9 mouse cellular contexts compared by ENCODE assay signal in the genomic region with DNA sequence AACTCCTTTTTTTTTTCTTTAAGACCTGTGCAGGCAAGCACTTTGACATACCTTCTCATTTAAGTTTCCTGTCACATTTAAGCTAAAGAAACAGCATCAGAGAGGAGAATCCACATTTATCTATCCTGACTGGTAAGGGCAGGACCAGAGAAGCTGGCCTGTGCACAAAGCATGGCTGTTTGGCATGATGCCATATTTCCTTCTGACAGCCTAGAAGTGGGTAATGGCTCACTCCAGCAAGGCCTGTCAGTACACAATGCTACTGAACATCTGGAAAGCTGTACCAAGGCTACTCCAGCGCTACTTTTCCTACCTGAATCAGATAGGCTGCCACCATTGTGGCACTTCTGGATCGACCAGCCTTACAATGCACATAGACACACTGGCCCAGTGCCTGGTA. TPM values are rescaled to one million over a fixed set of nuclear protein-coding genes. Genes with fewer than 3 reads are reported as not detected.
A peak's percentile ranks its signal among the peaks of the same experiment; 100 is the strongest.
DNase-seq lines count a peak whose midpoint lies in the region; ATAC-seq lines count a peak whose summit lies in the region.
"Had no signal": no experiment of that assay in that cellular context is flagged by ENCODE, and none has a peak within 500 bp of the region (broad histone marks: within the 10 kb centered on the region; RNA-seq: fewer than 3 reads in every experiment).

No protein-coding gene starts in this region.

- no peaks in the 10 kb centered on the region for H3K27me3 ChIP-seq in forebrain, embryonic 13.5 days
- no peaks in the 10 kb centered on the region for H3K27me3 ChIP-seq in forebrain, embryonic 11.5 days (ENCODE audit: control insufficient read depth, insufficient read depth, low read length)

- H3K4me2 ChIP-seq in forebrain, embryonic 13.5 days = no peak overlapping the region
- H3K4me2 ChIP-seq in forebrain, embryonic 11.5 days (ENCODE audit: low read depth, low read length, severe bottlenecking) = no peak overlapping the region

- peak overlapping the region; percentile 46; the same call in 1 of the 2 replicates for H3K27ac ChIP-seq in forebrain, embryonic 13.5 days
- H3K27ac ChIP-seq in forebrain, embryonic 11.5 days (ENCODE audit: low read depth, low read length) = no peak overlapping the region

- DNase-seq in forebrain, embryonic 11.5 days (ENCODE audit: low spot score) = no peak
- DNase-seq in left cerebral cortex, postnatal 4 days = peak; percentile 24
- no peak for DNase-seq in left cerebral cortex, postnatal 14 days (ENCODE audit: low spot score in 2 of 2)
- peak; percentile 44 for DNase-seq in adrenal gland, adult 8-10 months
- DNase-seq in kidney, postnatal 14 days = peak; percentile 69
- no peak for DNase-seq in thymus, postnatal 0 days (ENCODE audit: low spot score)
- DNase-seq in testis, postnatal 10 days (ENCODE audit: low spot score) = no peak
- DNase-seq: right cerebral cortex, postnatal 14 days had no signal

- no peak overlapping the region for H3K9ac ChIP-seq in forebrain, embryonic 13.5 days
- no peak overlapping the region for H3K9ac ChIP-seq in forebrain, embryonic 11.5 days (ENCODE audit: low read length)

- no peak overlapping the region for H3K4me3 ChIP-seq in forebrain, embryonic 13.5 days
- H3K4me3 ChIP-seq in forebrain, embryonic 11.5 days (ENCODE audit: low read depth, low read length) = no peak overlapping the region

- H3K36me3 ChIP-seq in forebrain, embryonic 13.5 days (ENCODE audit: poor library complexity, severe bottlenecking) = peaks cover 51% of the 10 kb centered on the region
- H3K36me3 ChIP-seq in forebrain, embryonic 11.5 days (ENCODE audit: control insufficient read depth, insufficient read depth, low read length) = no peaks in the 10 kb centered on the region; the same call in 1 of the 2 replicates

- no peaks in the 10 kb centered on the region for H3K9me3 ChIP-seq in forebrain, embryonic 13.5 days (replicated peaks)
- no peaks in the 10 kb centered on the region for H3K9me3 ChIP-seq in forebrain, embryonic 11.5 days (ENCODE audit: control insufficient read depth, low read length)

- WGBS in forebrain, embryonic 13.5 days = 80% methylated on average over 2 of the region's 2 CpGs
- WGBS in forebrain, embryonic 11.5 days = 87% methylated on average over 2 of the region's 2 CpGs

- ATAC-seq in forebrain, embryonic 13.5 days = no peak
- no peak for ATAC-seq in forebrain, embryonic 11.5 days (replicated peaks; ENCODE audit: low FRiP score)

- intact Hi-C loops in left cerebral cortex, postnatal 4 days (cut with DNase I) = no loop called here
- intact Hi-C loops in left cerebral cortex, postnatal 14 days (cut with DNase I) = no loop called here

- peaks cover 38% of the 10 kb centered on the region for H3K4me1 ChIP-seq in forebrain, embryonic 13.5 days
- peaks cover 2% of the 10 kb centered on the region; the same call in 1 of the 2 replicates for H3K4me1 ChIP-seq in forebrain, embryonic 11.5 days (replicated peaks; ENCODE audit: control insufficient read depth, insufficient read depth, low read length)

RNA-seq across cellular contexts. Expression of gene Ndufs3, which starts 9.0 kb away (rescaled TPM):
- polyA plus RNA-seq in forebrain, embryonic 13.5 days (2015; fragmentation: Nextera tagmentation; extraction: Ambion mirVana) = 219 and 222 TPM in 2 replicates
- 190 and 204 TPM in 2 replicates for polyA plus RNA-seq in forebrain, embryonic 11.5 days (2014; fragmentation: Nextera tagmentation; extraction: Ambion mirVana)
- total RNA-seq in left cerebral cortex, postnatal 4 days (2021) = 100 to 1,000 TPM; 158 to 162 TPM
- 100 to 1,000 TPM; 224 to 244 TPM for total RNA-seq in left cerebral cortex, postnatal 14 days (2021)
- total RNA-seq in adrenal gland, adult 8-10 months (2022) = 100 to 1,000 TPM; 308 to 467 (median 370) TPM
- polyA plus RNA-seq in thymus, postnatal 0 days (2015; fragmentation: Nextera tagmentation; extraction: Ambion mirVana) = 224 and 230 TPM in 2 replicates

RNA-seq across cellular contexts. Expression of gene Kbtbd4, which starts 9.1 kb away (rescaled TPM):
- 59.2 and 67.6 TPM in 2 replicates for polyA plus RNA-seq in forebrain, embryonic 13.5 days (2015; fragmentation: Nextera tagmentation; extraction: Ambion mirVana)
- 48.0 and 56.0 TPM in 2 replicates for polyA plus RNA-seq in forebrain, embryonic 11.5 days (2014; fragmentation: Nextera tagmentation; extraction: Ambion mirVana)
- total RNA-seq in left cerebral cortex, postnatal 4 days (2021) = 10 to 100 TPM; 37.5 to 43.6 TPM
- total RNA-seq in left cerebral cortex, postnatal 14 days (2021) = 10 to 100 TPM; 33.1 to 35.0 TPM
- total RNA-seq in adrenal gland, adult 8-10 months (2022) = 10 to 100 TPM; 41.4 to 48.0 (median 45.2) TPM
- polyA plus RNA-seq in thymus, postnatal 0 days (2015; fragmentation: Nextera tagmentation; extraction: Ambion mirVana) = 30.8 and 31.8 TPM in 2 replicates

RNA-seq across cellular contexts. Expression of gene Celf1, which starts 26.5 kb away (rescaled TPM):
- polyA plus RNA-seq in forebrain, embryonic 13.5 days (2015; fragmentation: Nextera tagmentation; extraction: Ambion mirVana) = 132 and 138 TPM in 2 replicates
- polyA plus RNA-seq in forebrain, embryonic 11.5 days (2014; fragmentation: Nextera tagmentation; extraction: Ambion mirVana) = 119 TPM in 2 replicates
- 100 to 1,000 TPM; 133 to 142 TPM for total RNA-seq in left cerebral cortex, postnatal 4 days (2021)
- total RNA-seq in left cerebral cortex, postnatal 14 days (2021) = 100 to 1,000 TPM; 134 to 147 TPM
- 100 to 1,000 TPM in 1 of 4 experiments, 10 to 100 TPM in 3; 74.4 to 102 (median 89.7) TPM for total RNA-seq in adrenal gland, adult 8-10 months (2022)
- 54.9 and 65.4 TPM in 2 replicates for polyA plus RNA-seq in thymus, postnatal 0 days (2015; fragmentation: Nextera tagmentation; extraction: Ambion mirVana)

RNA-seq across cellular contexts. Expression of gene C1qtnf4, which starts 28.0 kb away (rescaled TPM):
- 9.0 and 9.4 TPM in 2 replicates for polyA plus RNA-seq in forebrain, embryonic 13.5 days (2015; fragmentation: Nextera tagmentation; extraction: Ambion mirVana)
- polyA plus RNA-seq in forebrain, embryonic 11.5 days (2014; fragmentation: Nextera tagmentation; extraction: Ambion mirVana) = 11.3 and 15.6 TPM in 2 replicates
- 100 to 1,000 TPM; 143 TPM for total RNA-seq in left cerebral cortex, postnatal 4 days (2021)
- 100 to 1,000 TPM; 261 to 310 TPM for total RNA-seq in left cerebral cortex, postnatal 14 days (2021)
- 1 to 10 TPM; 1.6 to 3.5 (median 2.8) TPM for total RNA-seq in adrenal gland, adult 8-10 months (2022)
- polyA plus RNA-seq in thymus, postnatal 0 days (2015; fragmentation: Nextera tagmentation; extraction: Ambion mirVana) = 4.4 and 4.5 TPM in 2 replicates

Comparison
In these comparisons a context has a peak if more than half of its experiments do, and no peak if none do; other contexts are left out.
1. DNase-seq: peak in left cerebral cortex, postnatal 4 days (single experiment), adrenal gland, adult 8-10 months (single experiment) and kidney, postnatal 14 days (single experiment); none in forebrain, embryonic 11.5 days (single experiment), left cerebral cortex, postnatal 14 days (0 of 2), thymus, postnatal 0 days (single experiment) and testis, postnatal 10 days (single experiment).